Mouse (Mus musculus) lung, postnatal 0 days (tissue): ENCODE results near the gene Lrrn2. TPM values are rescaled to one million over a fixed set of nuclear protein-coding genes. Genes with fewer than 3 reads are reported as not detected.

Experiments
- ATAC-seq: fragments of 200-750 bp; cut with Nextera tagmentation; 2 replicates; pipeline ENCODE4 v1.8.0; 2017; ENCODE audit warnings: moderate library complexity
- DNase-seq: peaks from one replicate; pipeline ENCODE4 v3.0.0-alpha.2; 2016; ENCODE audit warnings: low spot score
- H3K27ac ChIP-seq: fragments of 300-500 bp; sonication (generic); 2 replicates; pipeline ENCODE4 v1.5.1; 2014; ENCODE audit warnings: antibody characterized with exemption, mild to moderate bottlenecking, low read length, mixed read lengths
- H3K27me3 ChIP-seq: fragments of 300-500 bp; sonication (generic); replicated peaks from 2 replicates; pipeline ENCODE4 v1.6.1; 2014; ENCODE audit warnings: low read length, mixed read lengths; ENCODE audit not compliant: insufficient read depth
- H3K36me3 ChIP-seq: fragments of 300-500 bp; sonication (generic); 2 replicates; pipeline ENCODE4 v1.6.1; 2014; ENCODE audit warnings: low read length, mixed read lengths; ENCODE audit not compliant: insufficient read depth
- H3K4me1 ChIP-seq: fragments of 300-500 bp; sonication (generic); 2 replicates; pipeline ENCODE4 v1.6.1; 2014; ENCODE audit warnings: antibody characterized with exemption, low read depth, low read length, mixed read lengths; ENCODE audit not compliant: insufficient read depth
- H3K4me2 ChIP-seq: fragments of 300-500 bp; sonication (generic); replicated peaks from 2 replicates; pipeline ENCODE4 v1.6.1; 2014; ENCODE audit warnings: low read depth, mild to moderate bottlenecking, low read length, moderate library complexity, mixed read lengths
- H3K4me3 ChIP-seq: fragments of 300-500 bp; sonication (generic); 2 replicates; pipeline ENCODE4 v1.5.1; 2014; ENCODE audit warnings: low read depth, low read length
- H3K9ac ChIP-seq: fragments of 300-500 bp; sonication (generic); replicated peaks from 2 replicates; pipeline ENCODE4 v1.6.1; 2014; ENCODE audit warnings: low read depth, mild to moderate bottlenecking
- H3K9me3 ChIP-seq: fragments of 300-500 bp; sonication (generic); 2 replicates; pipeline ENCODE4 v1.6.1; 2016; ENCODE audit warnings: low read length, mixed read lengths
- CTCF ChIP-seq: IDR thresholded peaks from 2 replicates; pipeline ENCODE4 v1.5.1; 2016; ENCODE audit warnings: antibody characterized with exemption, mild to moderate bottlenecking
- EP300 ChIP-seq: IDR thresholded peaks from 2 replicates; pipeline ENCODE4 v1.6.1; 2016; ENCODE audit warnings: antibody characterized with exemption, mild to moderate bottlenecking, control low read depth
- WGBS: fragments of 180-500 bp; shearing (Covaris S2); extraction: QIAGEN DNeasy Blood & Tissue Kit; methylation state at CpG from one replicate; pipeline ENCODE4 v1.1.7; 2014; 5-methylcytosine and 5-hydroxymethylcytosine counted together
- polyA plus RNA-seq: library from polyadenylated mRNA; unstranded; fragments of >200 nt; fragmentation: Nextera tagmentation; extraction: Ambion mirVana; gene quantifications from 2 replicates; pipeline ENCODE4 v1.2.1, GENCODE M21; 2015

Lrrn2 gene
- polyA plus RNA-seq, 1 experiment from 2014 or later, result 0.63 TPM

- Histone ChIP-seq H3K36me3 (no peaks in the 10 kb centered on the region), H3K4me3 (no peak overlapping the region; the same call in 1 of the 2 replicates)
These were observed 292 bp upstream of the Lrrn2 start for GRCm38 (mm10) chr1:132879801-132880160.

GRCm38 (mm10) chr1:132881041-132881761 is 1.1 kb downstream of the Lrrn2 start:
- Histone ChIP-seq H3K36me3 (no peaks in the 10 kb centered on the region), H3K27ac (no peak overlapping the region), H3K4me3 (peak overlapping the region; percentile 42), H3K27me3 (peaks cover 37% of the 10 kb centered on the region), H3K4me1 (peaks cover 4% of the 10 kb centered on the region; the same call in 1 of the 2 replicates), H3K9me3 (no peaks in the 10 kb centered on the region), H3K4me2 (peak overlapping the region; percentile 86), H3K9ac (no peak overlapping the region)
- TF ChIP-seq EP300 (no peak), CTCF (no peak)
- ATAC-seq, result peak; percentile 35
- WGBS, result 1% methylated on average over 28 of the region's 28 CpGs
- peak; percentile 42 for DNase-seq

More at GRCm38 (mm10) chr1:132879801-132880160, 292 bp upstream of the Lrrn2 start:
- H3K9me3 ChIP-seq, result no peaks in the 10 kb centered on the region
- no peak for TF ChIP-seq EP300
- TF ChIP-seq CTCF, result no peak
- no peak overlapping the region for H3K9ac ChIP-seq
- ATAC-seq (no peak), DNase-seq (no peak)
- 13% methylated on average over 8 of the region's 8 CpGs for WGBS
- peak overlapping the region; percentile 86 for H3K4me2 ChIP-seq
- peaks cover 37% of the 10 kb centered on the region for H3K27me3 ChIP-seq
- H3K27ac ChIP-seq, result no peak overlapping the region
- peaks cover 4% of the 10 kb centered on the region; the same call in 1 of the 2 replicates for H3K4me1 ChIP-seq

GRCm38 (mm10) chr1:132881836-132882235 is 1.8 kb downstream of the Lrrn2 start:
- Histone ChIP-seq H3K4me1 (peaks cover 4% of the 10 kb centered on the region; the same call in 1 of the 2 replicates), H3K9ac (no peak overlapping the region), H3K36me3 (no peaks in the 10 kb centered on the region), H3K27me3 (peaks cover 37% of the 10 kb centered on the region), H3K27ac (no peak overlapping the region), H3K4me3 (no peak overlapping the region), H3K4me2 (no peak overlapping the region), H3K9me3 (no peaks in the 10 kb centered on the region)
- TF ChIP-seq EP300, result no peak
- TF ChIP-seq CTCF, result no peak
- ATAC-seq, result no peak
- DNase-seq, result no peak
- 51% methylated on average over 9 of the region's 9 CpGs for WGBS

GRCm38 (mm10) chr1:132885701-132886100 is 5.6 kb downstream of the Lrrn2 start:
- Histone ChIP-seq H3K4me1 (peaks cover 4% of the 10 kb centered on the region; the same call in 1 of the 2 replicates), H3K36me3 (no peaks in the 10 kb centered on the region), H3K9ac (no peak overlapping the region), H3K27ac (no peak overlapping the region), H3K27me3 (peaks cover 11% of the 10 kb centered on the region), H3K4me3 (no peak overlapping the region), H3K9me3 (no peaks in the 10 kb centered on the region), H3K4me2 (no peak overlapping the region)
- TF ChIP-seq CTCF (no peak), EP300 (no peak)
- no peak for DNase-seq
- ATAC-seq, result no peak
- WGBS, result 29% methylated on average over 4 of the region's 4 CpGs

- no peak overlapping the region for H3K4me2 ChIP-seq
- no peak overlapping the region for H3K4me3 ChIP-seq
- TF ChIP-seq EP300, result no peak
- TF ChIP-seq CTCF, result no peak
- WGBS, result 53% methylated on average over 4 of the region's 4 CpGs
- DNase-seq (no peak), ATAC-seq (no peak)
- no peak overlapping the region for H3K9ac ChIP-seq
- no peaks in the 10 kb centered on the region for H3K9me3 ChIP-seq
- peaks cover 2% of the 10 kb centered on the region; the same call in 1 of the 2 replicates for H3K27me3 ChIP-seq
- H3K27ac ChIP-seq, result no peak overlapping the region
- H3K36me3 ChIP-seq, result no peaks in the 10 kb centered on the region
- H3K4me1 ChIP-seq, result no peaks in the 10 kb centered on the region
These were observed 6.6 kb downstream of the Lrrn2 start for GRCm38 (mm10) chr1:132886626-132887025.

- H3K27me3 ChIP-seq, result no peaks in the 10 kb centered on the region
- no peaks in the 10 kb centered on the region for H3K4me1 ChIP-seq
- no peak for ATAC-seq
- no peak overlapping the region for H3K4me2 ChIP-seq
- H3K27ac ChIP-seq, result no peak overlapping the region
- 68% methylated on average over 4 of the region's 4 CpGs for WGBS
- TF ChIP-seq EP300 (no peak), CTCF (no peak)
- H3K9ac ChIP-seq, result no peak overlapping the region
- DNase-seq, result no peak
- H3K4me3 ChIP-seq, result no peak overlapping the region
- H3K9me3 ChIP-seq, result no peaks in the 10 kb centered on the region
- no peaks in the 10 kb centered on the region for H3K36me3 ChIP-seq
These were observed 8.7 kb downstream of the Lrrn2 start for GRCm38 (mm10) chr1:132888811-132889210.
